In the genomic region with DNA sequence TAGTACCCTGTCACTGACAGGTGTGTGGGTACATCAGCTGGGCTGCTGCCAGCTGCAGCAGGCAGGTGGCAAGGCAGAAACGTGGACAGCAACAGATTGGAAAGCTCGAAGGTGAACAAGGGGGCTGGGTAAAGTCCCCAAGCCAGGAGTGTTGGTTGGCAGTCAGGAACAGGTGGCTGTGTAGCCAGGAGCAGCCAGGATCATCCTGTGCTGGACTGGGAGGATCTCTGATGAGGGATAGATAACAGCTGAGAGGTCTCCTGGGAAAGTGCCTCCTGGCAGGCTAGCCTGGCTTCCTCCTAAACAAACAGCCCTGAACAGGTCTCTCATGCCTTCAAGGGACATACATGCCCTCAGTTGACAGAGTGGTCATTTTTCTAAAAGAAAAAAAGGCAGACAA, we compare ENCODE assay signal across 28 mouse cellular contexts.
A peak's percentile ranks its signal among the peaks of the same experiment; 100 is the strongest.
DNase-seq lines count a peak whose midpoint lies in the region; ATAC-seq and TF ChIP-seq lines count a peak whose summit lies in the region.
"Had no signal": no experiment of that assay in that cellular context is flagged by ENCODE, and none has a peak within 500 bp of the region (broad histone marks: within the 10 kb centered on the region; RNA-seq: fewer than 3 reads in every experiment).

No protein-coding gene starts in this region.

- no peak for TF ChIP-seq EP300 in liver, postnatal 0 days (IDR thresholded peaks at IDR 0.05; ENCODE audit: low read depth)

- H3K9me3 ChIP-seq in embryonic facial prominence, embryonic 14.5 days (ENCODE audit: control insufficient read depth, low read length): no peaks in the 10 kb centered on the region
- no peaks in the 10 kb centered on the region for H3K9me3 ChIP-seq in embryonic facial prominence, embryonic 10.5 days
- no peaks in the 10 kb centered on the region for H3K9me3 ChIP-seq in liver, postnatal 0 days (ENCODE audit: low read length)
- H3K9me3 ChIP-seq: embryonic facial prominence, embryonic 12.5 days; G1E; heart, embryonic 12.5 days; heart, embryonic 15.5 days; hindbrain, embryonic 15.5 days had no signal

- no peak overlapping the region for H3K4me2 ChIP-seq in embryonic facial prominence, embryonic 14.5 days (ENCODE audit: low read depth, low read length)
- H3K4me2 ChIP-seq in liver, postnatal 0 days (ENCODE audit: low read depth, low read length): no peak overlapping the region
- H3K4me2 ChIP-seq: embryonic facial prominence, embryonic 12.5 days; heart, embryonic 12.5 days; heart, embryonic 15.5 days; hindbrain, embryonic 15.5 days had no signal

- TF ChIP-seq CTCF in liver, adult 2 months (IDR thresholded peaks at IDR 0.05; ENCODE audit: low read depth, low read length): no peak
- no peak for TF ChIP-seq CTCF in liver, postnatal 0 days (IDR thresholded peaks at IDR 0.05; ENCODE audit: low read depth)

- no peaks in the 10 kb centered on the region for H3K27me3 ChIP-seq in embryonic facial prominence, embryonic 14.5 days (replicated peaks; ENCODE audit: control insufficient read depth, insufficient read depth, low read length)
- H3K27me3 ChIP-seq in embryonic facial prominence, embryonic 10.5 days (replicated peaks; ENCODE audit: low read depth, poor library complexity, severe bottlenecking): no peaks in the 10 kb centered on the region
- no peaks in the 10 kb centered on the region for H3K27me3 ChIP-seq in liver, adult 2 months (ENCODE audit: control insufficient read depth, insufficient read depth, low read length)
- H3K27me3 ChIP-seq in liver, postnatal 0 days (ENCODE audit: insufficient read depth, low read length): no peaks in the 10 kb centered on the region
- H3K27me3 ChIP-seq: CH12.LX; embryonic facial prominence, embryonic 12.5 days; heart, embryonic 12.5 days; heart, embryonic 15.5 days; hindbrain, embryonic 15.5 days; Patski had no signal

- no peak overlapping the region for H3K4me3 ChIP-seq in embryonic facial prominence, embryonic 14.5 days (ENCODE audit: low read depth, low read length)
- no peak overlapping the region for H3K4me3 ChIP-seq in embryonic facial prominence, embryonic 10.5 days
- no peak overlapping the region for H3K4me3 ChIP-seq in liver, adult 2 months (ENCODE audit: insufficient read depth, low read depth, low read length)
- no peak overlapping the region for H3K4me3 ChIP-seq in liver, postnatal 0 days (ENCODE audit: low read depth, low read length)
- H3K4me3 ChIP-seq: embryonic facial prominence, embryonic 12.5 days; gastrocnemius, adult 2 months; heart, embryonic 12.5 days; heart, embryonic 15.5 days; hindbrain, embryonic 15.5 days had no signal

- no peaks in the 10 kb centered on the region for H3K79me2 ChIP-seq in liver, adult 2 months (ENCODE audit: control insufficient read depth, insufficient read depth, low read length)

- 71% methylated on average over 2 of the region's 2 CpGs for WGBS in embryonic facial prominence, embryonic 14.5 days
- 72% methylated on average over 2 of the region's 2 CpGs for WGBS in embryonic facial prominence, embryonic 10.5 days
- 29% methylated on average over 2 of the region's 2 CpGs for WGBS in liver, adult 2 months
- 47% methylated on average over 2 of the region's 2 CpGs for WGBS in liver, postnatal 0 days (ENCODE audit: insufficient replicate concordance)

- DNase-seq in embryonic facial prominence, embryonic 14.5 days (ENCODE audit: low spot score): peak; percentile 26
- DNase-seq in embryonic facial prominence, embryonic 10.5 days (ENCODE audit: low spot score): no peak
- peak; percentile 28 for DNase-seq in liver, adult 2 months (ENCODE audit: extremely low read depth, low read depth, low spot score)
- DNase-seq in liver, postnatal 0 days: no peak
- peak; percentile 21 for DNase-seq in thymus, postnatal 0 days (ENCODE audit: low spot score)
- DNase-seq in thymus, adult 18-20 months: no peak
- no peak for DNase-seq in kidney, postnatal 36 days
- no peak for DNase-seq in layer of hippocampus, adult 9-10 months (ENCODE audit: low spot score)
- DNase-seq: adrenal gland, postnatal 10 days; adrenal gland, postnatal 36 days; B cell, adult 2 months; cerebellum, adult 18-20 months; cerebellum, adult 9-10 months; cerebellum, postnatal 14 days; forebrain, postnatal 0 days; gastrocnemius, adult 2 months; gastrocnemius, postnatal 14 days; heart, adult 18-20 months; heart, postnatal 10 days; heart, postnatal 4 days had no signal

- no peak overlapping the region for H3K9ac ChIP-seq in embryonic facial prominence, embryonic 14.5 days (ENCODE audit: low read depth, low read length)
- H3K9ac ChIP-seq in liver, adult 2 months (ENCODE audit: low read depth, low read length): no peak overlapping the region
- H3K9ac ChIP-seq in liver, postnatal 0 days (replicated peaks): no peak overlapping the region
- H3K9ac ChIP-seq: embryonic facial prominence, embryonic 12.5 days; forebrain, postnatal 0 days; heart, embryonic 12.5 days; heart, embryonic 15.5 days; hindbrain, embryonic 15.5 days had no signal

- no peak for TF ChIP-seq POLR2A in liver, adult 2 months (IDR thresholded peaks at IDR 0.05; ENCODE audit: extremely low read depth, insufficient read depth, low read length)

- no peak overlapping the region for H3K27ac ChIP-seq in embryonic facial prominence, embryonic 14.5 days (replicated peaks; ENCODE audit: low read depth, low read length)
- no peak overlapping the region for H3K27ac ChIP-seq in embryonic facial prominence, embryonic 10.5 days (replicated peaks)
- H3K27ac ChIP-seq in liver, adult 2 months (replicated peaks; ENCODE audit: insufficient read depth, low read depth, low read length): no peak overlapping the region
- no peak overlapping the region for H3K27ac ChIP-seq in liver, postnatal 0 days (ENCODE audit: low read depth)
- H3K27ac ChIP-seq: embryonic facial prominence, embryonic 12.5 days; gastrocnemius, adult 2 months; heart, embryonic 15.5 days; hindbrain, embryonic 15.5 days had no signal

- ATAC-seq in embryonic facial prominence, embryonic 14.5 days (ENCODE audit: low read depth): peak; percentile 53; the same call in 1 of the 2 replicates
- no peak for ATAC-seq in liver, postnatal 0 days
- ATAC-seq: forebrain, embryonic 14.5 days; forebrain, postnatal 0 days; Patski had no signal

- no peaks in the 10 kb centered on the region for H3K36me3 ChIP-seq in embryonic facial prominence, embryonic 14.5 days (ENCODE audit: control insufficient read depth, insufficient read depth, low read length)
- no peaks in the 10 kb centered on the region for H3K36me3 ChIP-seq in embryonic facial prominence, embryonic 10.5 days (replicated peaks)
- no peaks in the 10 kb centered on the region for H3K36me3 ChIP-seq in liver, adult 2 months (ENCODE audit: control insufficient read depth, insufficient read depth, low read length)
- no peaks in the 10 kb centered on the region for H3K36me3 ChIP-seq in liver, postnatal 0 days (replicated peaks; ENCODE audit: insufficient read depth, low read length)
- H3K36me3 ChIP-seq: embryonic facial prominence, embryonic 12.5 days; G1E; heart, embryonic 12.5 days; heart, embryonic 15.5 days; hindbrain, embryonic 15.5 days had no signal

- H3K4me1 ChIP-seq in embryonic facial prominence, embryonic 14.5 days (ENCODE audit: control insufficient read depth, insufficient read depth, low read length): no peaks in the 10 kb centered on the region
- no peaks in the 10 kb centered on the region for H3K4me1 ChIP-seq in embryonic facial prominence, embryonic 10.5 days
- no peaks in the 10 kb centered on the region; the same call in 1 of the 2 replicates for H3K4me1 ChIP-seq in liver, adult 2 months (ENCODE audit: control insufficient read depth, insufficient read depth, low read length)
- no peaks in the 10 kb centered on the region for H3K4me1 ChIP-seq in liver, postnatal 0 days (ENCODE audit: insufficient read depth)
- H3K4me1 ChIP-seq: embryonic facial prominence, embryonic 12.5 days; heart, embryonic 12.5 days; heart, embryonic 15.5 days; hindbrain, embryonic 15.5 days had no signal

Comparison
In these comparisons a context has a peak if more than half of its experiments do, and no peak if none do; other contexts are left out.
1. DNase-seq: peak in embryonic facial prominence, embryonic 14.5 days (single experiment), liver, adult 2 months (single experiment) and thymus, postnatal 0 days (single experiment); none in embryonic facial prominence, embryonic 10.5 days (single experiment), liver, postnatal 0 days (single experiment), thymus, adult 18-20 months (0 of 2), kidney, postnatal 36 days (0 of 2) and layer of hippocampus, adult 9-10 months (single experiment).